Mouse (Mus musculus): ENCODE results near the gene Gm30083. TPM values are rescaled to one million over a fixed set of nuclear protein-coding genes. Genes with fewer than 3 reads are reported as not detected.
A peak's percentile ranks its signal among the peaks of the same experiment; 100 is the strongest.

The Gm30083 gene
- polyA plus RNA-seq, 1 experiment = 0.19 TPM

DNA sequence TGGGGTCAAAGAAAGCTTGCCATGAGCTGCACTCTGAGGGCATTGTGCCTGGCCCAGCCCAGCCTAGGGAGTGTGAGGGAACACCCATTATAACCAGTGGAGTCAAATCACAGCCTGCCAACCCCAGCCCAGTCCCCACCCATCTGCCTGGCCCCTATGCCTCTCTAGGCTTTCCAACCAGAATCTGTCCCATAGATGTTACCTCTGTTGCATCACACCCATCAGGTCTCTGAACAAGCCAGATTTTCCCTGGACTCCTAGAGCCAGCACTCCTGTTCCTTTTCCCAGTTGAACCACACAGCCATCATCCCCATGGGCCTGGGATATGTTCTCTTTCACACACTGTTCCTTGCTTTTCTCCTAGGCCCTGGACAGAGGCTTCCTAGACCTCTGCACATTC lies 13.5 kb downstream of the Gm30083 start:
- Histone ChIP-seq H3ac (ENCODE audit: control insufficient read depth, insufficient read length) (no peak overlapping the region), H3K4me3 (no peak overlapping the region), H3K4me2 (ENCODE audit: low read depth) (no peak overlapping the region), H3K27me3 (ENCODE audit: control insufficient read depth, insufficient read depth, insufficient read length) (no peaks in the 10 kb centered on the region), H3K79me2 (ENCODE audit: control insufficient read depth, insufficient read depth) (no peaks in the 10 kb centered on the region), H3K36me3 (ENCODE audit: control insufficient read depth, insufficient read depth) (no peaks in the 10 kb centered on the region)
- no peak for TF ChIP-seq TCF12 (IDR thresholded peaks at IDR 0.05; ENCODE audit: insufficient read depth, poor library complexity, severe bottlenecking)
- TF ChIP-seq MAX (IDR thresholded peaks at IDR 0.05; ENCODE audit: low read depth) = no peak
- no peak for TF ChIP-seq TCF3 (IDR thresholded peaks at IDR 0.05; ENCODE audit: insufficient read length, low read depth)
- no peak for TF ChIP-seq SRF (IDR thresholded peaks at IDR 0.05; ENCODE audit: control insufficient read depth, insufficient read length, low read depth)
- TF ChIP-seq POLR2A (IDR thresholded peaks at IDR 0.05; ENCODE audit: insufficient read length, low read depth) = peak; percentile 38
- TF ChIP-seq POLR2AphosphoS2 (IDR thresholded peaks at IDR 0.05; ENCODE audit: insufficient read length, low read depth) = peak; percentile 26
- peak; percentile 75; the same call in 1 of the 2 replicates for TF ChIP-seq CEBPB (IDR thresholded peaks at IDR 0.05; ENCODE audit: insufficient read depth, poor library complexity, severe bottlenecking)
- TF ChIP-seq MYOG (IDR thresholded peaks at IDR 0.05; ENCODE audit: control insufficient read depth in 1 of 3, insufficient read depth in 1 of 3, insufficient read length in 2 of 3, low read depth in 2 of 3) = no peak

- H3ac ChIP-seq (ENCODE audit: control insufficient read depth, insufficient read length) = no peak overlapping the region
- H3K4me2 ChIP-seq (ENCODE audit: low read depth) = no peak overlapping the region
- TF ChIP-seq MYOD1 (IDR thresholded peaks at IDR 0.05; ENCODE audit: control insufficient read depth in 1 of 3, insufficient read length in 2 of 3, low read depth in 2 of 3) (no peak), MYOG (IDR thresholded peaks at IDR 0.05; ENCODE audit: control insufficient read depth in 1 of 3, insufficient read depth in 1 of 3, insufficient read length in 2 of 3, low read depth in 2 of 3) (no peak)
- no peak overlapping the region for H3K4me3 ChIP-seq
- no peaks in the 10 kb centered on the region for H3K36me3 ChIP-seq (ENCODE audit: control insufficient read depth, insufficient read depth)
- H3K27me3 ChIP-seq (ENCODE audit: control insufficient read depth, insufficient read depth, insufficient read length) = no peaks in the 10 kb centered on the region
- no peaks in the 10 kb centered on the region for H3K79me2 ChIP-seq (ENCODE audit: control insufficient read depth, insufficient read depth)
Observed at GRCm38 (mm10) chr14:34000076-34000475, 14.9 kb downstream of the Gm30083 start.

DNA sequence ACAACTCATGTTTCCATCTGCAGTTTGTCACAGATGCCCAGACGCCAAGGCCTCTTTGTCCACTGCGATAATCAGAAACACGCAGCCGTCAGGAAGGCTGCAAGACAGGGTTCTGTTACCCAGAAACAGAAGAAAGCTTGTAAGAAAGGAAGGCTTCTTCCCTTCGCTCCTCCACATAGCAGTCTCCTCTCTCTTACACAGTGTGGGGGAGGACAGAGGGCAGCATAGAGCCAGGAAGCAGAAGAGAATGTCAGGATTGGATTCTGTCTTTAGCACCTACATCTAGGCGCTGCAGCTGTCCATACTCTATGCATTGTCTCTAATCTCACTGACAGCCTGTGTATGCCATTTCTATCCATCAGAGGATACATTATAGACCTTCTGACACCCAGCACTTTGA lies 17.6 kb downstream of the Gm30083 start:
- H3K4me3 ChIP-seq = no peak overlapping the region
- H3ac ChIP-seq (ENCODE audit: control insufficient read depth, insufficient read length) = no peak overlapping the region
- H3K27me3 ChIP-seq (ENCODE audit: control insufficient read depth, insufficient read depth, insufficient read length) = peaks cover 4% of the 10 kb centered on the region
- TF ChIP-seq TCF3 (IDR thresholded peaks at IDR 0.05; ENCODE audit: insufficient read length, low read depth) (no peak), POLR2AphosphoS2 (IDR thresholded peaks at IDR 0.05; ENCODE audit: insufficient read length, low read depth) (no peak), TCF12 (IDR thresholded peaks at IDR 0.05; ENCODE audit: insufficient read depth, poor library complexity, severe bottlenecking) (no peak)
- H3K36me3 ChIP-seq (ENCODE audit: control insufficient read depth, insufficient read depth) = no peaks in the 10 kb centered on the region
- no peaks in the 10 kb centered on the region for H3K79me2 ChIP-seq (ENCODE audit: control insufficient read depth, insufficient read depth)
- H3K4me2 ChIP-seq (ENCODE audit: low read depth) = no peak overlapping the region

GRCm38 (mm10) chr14:33993521-33994289 lies 21.3 kb downstream of the Gm30083 start:
- H3K27me3 ChIP-seq (ENCODE audit: control insufficient read depth, insufficient read depth, insufficient read length) = peaks cover 15% of the 10 kb centered on the region
- H3K36me3 ChIP-seq (ENCODE audit: control insufficient read depth, insufficient read depth) = no peaks in the 10 kb centered on the region
- H3K79me2 ChIP-seq (ENCODE audit: control insufficient read depth, insufficient read depth) = no peaks in the 10 kb centered on the region
- TF ChIP-seq MYOD1 (IDR thresholded peaks at IDR 0.05; ENCODE audit: control insufficient read depth in 1 of 3, insufficient read length in 2 of 3, low read depth in 2 of 3) = peak in 2 of 3 experiments; percentile 15 to 68
- TF ChIP-seq SRF (IDR thresholded peaks at IDR 0.05; ENCODE audit: control insufficient read depth, insufficient read length, low read depth) = no peak
- TF ChIP-seq TCF3 (IDR thresholded peaks at IDR 0.05; ENCODE audit: insufficient read length, low read depth) = no peak
- no peak for TF ChIP-seq MAX (IDR thresholded peaks at IDR 0.05; ENCODE audit: low read depth)
- no peak for TF ChIP-seq CEBPB (IDR thresholded peaks at IDR 0.05; ENCODE audit: insufficient read depth, poor library complexity, severe bottlenecking)
- TF ChIP-seq E2F4 (IDR thresholded peaks at IDR 0.05; ENCODE audit: insufficient read depth) = no peak
- peak in 2 of 3 experiments; percentile 62 to 81 for TF ChIP-seq MYOG (IDR thresholded peaks at IDR 0.05; ENCODE audit: control insufficient read depth in 1 of 3, insufficient read depth in 1 of 3, insufficient read length in 2 of 3, low read depth in 2 of 3)
- no peak for TF ChIP-seq POLR2A (IDR thresholded peaks at IDR 0.05; ENCODE audit: insufficient read length, low read depth)
- TF ChIP-seq POLR2AphosphoS2 (IDR thresholded peaks at IDR 0.05; ENCODE audit: insufficient read length, low read depth) = no peak
- no peak for TF ChIP-seq TCF12 (IDR thresholded peaks at IDR 0.05; ENCODE audit: insufficient read depth, poor library complexity, severe bottlenecking)
- H3K4me2 ChIP-seq (ENCODE audit: low read depth) = peak overlapping the region; percentile 8
- no peak overlapping the region for H3ac ChIP-seq (ENCODE audit: control insufficient read depth, insufficient read length)
- no peak overlapping the region for H3K4me3 ChIP-seq

GRCm38 (mm10) chr14:33993051-33993450 lies 21.9 kb downstream of the Gm30083 start:
- no peak overlapping the region for H3K4me2 ChIP-seq (ENCODE audit: low read depth)
- TF ChIP-seq E2F4 (IDR thresholded peaks at IDR 0.05; ENCODE audit: insufficient read depth) (no peak), POLR2AphosphoS2 (IDR thresholded peaks at IDR 0.05; ENCODE audit: insufficient read length, low read depth) (no peak), SRF (IDR thresholded peaks at IDR 0.05; ENCODE audit: control insufficient read depth, insufficient read length, low read depth) (no peak), MYOG (IDR thresholded peaks at IDR 0.05; ENCODE audit: control insufficient read depth in 1 of 3, insufficient read depth in 1 of 3, insufficient read length in 2 of 3, low read depth in 2 of 3) (no peak), POLR2A (IDR thresholded peaks at IDR 0.05; ENCODE audit: insufficient read length, low read depth) (no peak), CEBPB (IDR thresholded peaks at IDR 0.05; ENCODE audit: insufficient read depth, poor library complexity, severe bottlenecking) (no peak), MAX (IDR thresholded peaks at IDR 0.05; ENCODE audit: low read depth) (no peak), TCF12 (IDR thresholded peaks at IDR 0.05; ENCODE audit: insufficient read depth, poor library complexity, severe bottlenecking) (no peak), TCF3 (IDR thresholded peaks at IDR 0.05; ENCODE audit: insufficient read length, low read depth) (no peak), REST (IDR thresholded peaks at IDR 0.05; ENCODE audit: insufficient read depth, insufficient read length) (no peak), USF1 (IDR thresholded peaks at IDR 0.05; ENCODE audit: low read depth) (no peak), MYOD1 (IDR thresholded peaks at IDR 0.05; ENCODE audit: control insufficient read depth in 1 of 3, insufficient read length in 2 of 3, low read depth in 2 of 3) (no peak)
- H3ac ChIP-seq (ENCODE audit: control insufficient read depth, insufficient read length) = no peak overlapping the region
- H3K27me3 ChIP-seq (ENCODE audit: control insufficient read depth, insufficient read depth, insufficient read length) = peaks cover 15% of the 10 kb centered on the region
- H3K79me2 ChIP-seq (ENCODE audit: control insufficient read depth, insufficient read depth) = no peaks in the 10 kb centered on the region
- H3K36me3 ChIP-seq (ENCODE audit: control insufficient read depth, insufficient read depth) = no peaks in the 10 kb centered on the region
- no peak overlapping the region for H3K4me3 ChIP-seq

Measured in myocyte (in vitro differentiated cells).